Mouse (Mus musculus): Measurements from ENCODE around the gene Uvrag.

The Uvrag gene

DNA sequence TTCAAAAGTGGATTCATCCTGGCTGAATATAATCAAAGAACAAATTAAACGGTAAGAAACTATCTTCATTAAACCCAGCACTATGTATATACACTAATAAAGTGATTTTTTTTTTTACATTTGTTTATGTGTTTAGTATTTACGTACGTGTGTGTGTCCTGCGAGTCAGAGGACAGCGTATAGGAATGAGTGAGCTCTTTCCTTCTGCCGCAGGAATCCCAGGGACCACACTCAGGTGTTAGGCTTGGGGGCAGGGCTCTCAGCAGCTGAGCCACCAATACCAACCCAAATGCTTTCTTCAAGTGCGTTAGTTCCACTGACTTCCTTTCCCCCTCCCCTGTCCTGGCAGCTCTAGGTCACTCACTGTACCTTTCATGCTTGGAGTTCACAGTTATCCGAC, 125.0 kb downstream of the Uvrag start:
- no peak for DNase-seq

DNA sequence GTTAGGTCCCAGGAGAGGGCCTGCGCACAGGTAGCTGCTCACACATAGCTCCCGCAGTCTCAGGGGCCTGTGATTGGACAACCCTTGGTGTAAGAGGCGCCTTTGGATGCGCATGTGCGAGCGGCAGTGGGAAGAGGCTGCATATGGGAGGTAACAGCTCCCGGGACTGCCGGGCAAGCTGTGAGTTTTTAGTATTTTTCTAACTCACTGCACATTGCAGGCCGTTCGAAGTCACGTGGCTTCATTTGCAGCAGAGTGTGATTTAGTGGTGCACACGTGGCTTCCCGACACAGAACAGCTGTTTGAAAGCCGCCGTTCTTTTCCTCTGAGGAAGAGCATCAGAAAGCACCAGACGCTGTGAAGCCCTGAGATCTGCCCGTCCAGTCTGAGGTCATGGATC, 125.5 kb downstream of the Uvrag start:
- DNase-seq: peak; percentile 32 to 37

DNA sequence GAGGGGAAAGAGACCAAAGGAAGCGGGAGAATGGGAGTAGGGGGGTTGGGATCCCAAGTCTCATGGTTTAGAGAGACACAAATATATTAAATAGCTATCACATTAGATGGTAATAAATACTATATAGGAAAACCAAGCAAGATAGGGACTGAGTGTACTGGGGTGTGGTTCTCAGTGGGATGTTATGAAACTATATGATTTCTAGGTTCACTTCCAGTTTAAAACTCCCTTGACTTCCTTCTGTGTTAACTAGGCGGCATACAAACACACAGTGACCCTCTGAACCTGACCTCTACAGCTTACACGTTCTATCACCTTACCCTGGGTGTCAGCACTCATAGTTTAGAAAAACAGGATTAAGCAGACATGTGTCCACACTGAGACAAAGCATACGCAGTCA, 126.3 kb downstream of the Uvrag start:
- no peak for DNase-seq

GRCm38 (mm10) chr7:99007506-99008354, 133.2 kb downstream of the Uvrag start:
- no peak for DNase-seq

DNA sequence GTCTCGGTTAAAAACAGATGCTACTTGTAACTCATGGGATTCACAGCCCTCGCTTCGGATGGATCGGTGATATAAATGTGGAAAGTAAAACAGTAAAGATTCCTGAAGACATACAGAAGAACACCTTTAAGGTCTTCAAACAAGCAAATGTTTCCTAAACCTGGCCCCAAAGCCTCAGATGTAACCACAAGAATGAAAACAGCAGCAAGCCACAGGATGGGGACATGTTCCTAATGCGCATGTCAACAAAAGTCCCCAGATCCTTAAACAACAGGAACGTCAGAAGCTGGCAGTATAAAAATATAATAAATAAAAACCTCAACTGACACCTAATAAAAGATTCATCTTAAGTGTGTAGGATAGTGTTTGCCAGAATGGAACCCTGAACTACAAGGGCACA, 137.7 kb downstream of the Uvrag start:
- no peak for DNase-seq

DNA sequence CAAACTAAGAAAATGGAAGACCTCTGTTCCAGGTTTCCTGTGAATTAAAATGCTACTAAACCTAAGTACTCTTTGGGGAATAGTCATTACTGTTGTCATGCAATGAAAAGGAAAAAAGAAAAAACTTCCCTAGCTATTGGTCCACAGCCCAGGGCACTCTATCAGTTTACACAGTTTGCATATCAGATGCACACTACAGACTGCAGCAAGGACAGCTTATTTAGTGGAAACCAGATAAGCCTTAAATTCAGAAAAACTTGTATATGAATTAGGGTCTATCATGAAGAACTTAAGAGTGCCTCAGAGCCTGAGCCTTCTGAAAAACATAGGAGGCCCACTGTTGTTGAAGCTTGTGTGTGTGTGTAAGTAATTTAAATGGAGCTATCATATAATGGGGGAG, 142.2 kb downstream of the Uvrag start:
- DNase-seq: no peak

GRCm38 (mm10) chr7:98997760-98998159, 143.2 kb downstream of the Uvrag start:
- DNase-seq: no peak

- DNase-seq: no peak
Measured at GRCm38 (mm10) chr7:98996791-98997190, 144.2 kb downstream of the Uvrag start.

DNA sequence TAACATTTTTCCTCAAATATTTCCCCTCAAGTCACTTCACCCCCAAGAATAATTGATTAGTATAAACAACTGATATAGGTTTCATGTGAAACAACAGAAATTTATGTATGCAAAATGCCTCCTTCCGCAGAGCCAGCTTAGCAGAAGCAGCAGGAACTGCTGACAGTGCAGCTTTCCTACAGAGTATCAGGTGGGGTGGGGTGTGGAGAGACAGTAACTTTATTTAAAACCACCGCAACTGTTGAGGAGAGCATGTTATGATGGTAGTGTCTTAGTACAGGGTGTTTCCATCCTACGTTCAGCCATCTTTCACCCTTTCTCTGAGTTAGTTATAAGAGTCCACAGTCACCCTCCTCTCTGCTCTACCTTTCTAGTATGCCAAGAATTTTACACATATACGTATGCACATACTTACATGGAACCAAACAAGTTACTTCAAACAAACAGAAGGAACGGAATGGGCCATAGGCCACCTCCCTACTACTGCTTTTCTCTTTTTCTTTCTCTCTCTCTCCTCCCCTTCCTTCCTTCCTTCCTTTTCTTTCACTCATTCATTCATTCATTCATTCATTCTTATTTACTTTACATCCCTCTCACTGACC, 145.7 kb downstream of the Uvrag start:
- DNase-seq: no peak

- DNase-seq: no peak
Measured at GRCm38 (mm10) chr7:98994137-98994536, 146.8 kb downstream of the Uvrag start.

GRCm38 (mm10) chr7:98993395-98993794, 147.5 kb downstream of the Uvrag start:
- DNase-seq: no peak

DNA sequence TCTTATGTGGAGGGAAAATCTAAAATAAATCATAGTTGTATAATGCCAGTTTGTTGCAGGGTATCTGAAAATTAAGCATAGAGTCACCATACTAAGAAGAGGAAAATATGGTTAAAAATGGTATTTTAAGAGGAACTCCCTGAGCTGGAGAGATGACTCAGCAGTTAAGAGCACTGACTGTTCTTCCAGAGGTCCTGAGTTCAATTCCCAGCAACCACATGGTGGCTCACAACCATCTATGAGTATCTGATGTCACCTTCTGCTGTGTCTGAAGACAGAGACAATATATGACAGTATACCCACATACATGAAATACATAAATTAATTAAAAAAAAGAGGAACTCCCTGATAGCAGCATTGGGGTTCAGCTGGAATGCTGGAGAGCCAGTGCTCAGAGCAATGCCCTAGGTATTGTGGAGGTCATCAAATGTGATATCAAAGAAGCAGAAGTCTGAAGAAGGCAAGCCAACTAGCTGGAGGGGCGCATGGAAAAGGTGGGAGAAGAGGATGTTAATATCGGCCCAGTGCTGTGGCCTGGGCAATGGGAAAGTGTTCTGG, 149.7 kb downstream of the Uvrag start:
- DNase-seq: no peak

DNA sequence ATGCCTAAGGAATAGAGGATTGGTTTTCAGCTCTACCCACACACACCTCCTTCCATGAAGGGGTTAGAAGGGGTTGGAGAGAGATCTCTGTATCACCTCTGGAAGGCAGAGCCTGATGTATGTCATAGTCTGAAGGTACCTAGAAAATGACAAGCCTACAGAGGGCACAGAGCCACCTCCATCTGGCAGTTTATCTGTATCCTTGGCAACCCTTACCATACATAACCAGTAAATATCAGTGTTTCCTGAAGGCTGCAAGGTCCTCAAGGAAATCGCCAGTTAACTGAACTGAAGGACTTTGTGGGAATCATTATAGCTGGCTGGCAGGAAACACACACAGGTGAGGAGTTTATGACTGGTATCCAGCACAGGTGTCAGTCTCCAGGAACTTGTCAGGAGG, 150.4 kb downstream of the Uvrag start:
- no peak for DNase-seq

DNA sequence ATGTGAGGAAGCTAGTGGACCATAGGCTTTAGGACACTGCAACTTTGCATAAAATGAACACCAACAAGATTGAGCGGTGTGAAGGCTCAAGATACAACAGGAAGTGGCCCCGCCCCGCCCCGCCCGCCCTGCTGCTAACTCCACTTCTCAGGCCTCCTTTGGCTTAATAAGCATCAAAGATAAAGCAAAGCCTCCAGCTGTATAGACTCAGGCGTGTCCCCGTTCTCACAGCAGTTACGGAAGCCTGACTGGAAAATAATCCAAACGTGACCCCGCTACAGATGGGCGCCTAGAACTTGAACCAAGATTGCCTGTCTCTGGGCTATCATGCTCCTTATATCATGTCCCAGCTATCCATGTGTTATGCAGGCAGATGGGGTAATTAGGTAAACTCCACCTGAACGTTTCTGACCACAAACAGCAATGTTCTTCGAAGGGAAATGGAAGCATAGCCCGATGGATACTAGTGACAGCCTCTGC, 153.9 kb downstream of the Uvrag start:
- no peak for DNase-seq

DNA sequence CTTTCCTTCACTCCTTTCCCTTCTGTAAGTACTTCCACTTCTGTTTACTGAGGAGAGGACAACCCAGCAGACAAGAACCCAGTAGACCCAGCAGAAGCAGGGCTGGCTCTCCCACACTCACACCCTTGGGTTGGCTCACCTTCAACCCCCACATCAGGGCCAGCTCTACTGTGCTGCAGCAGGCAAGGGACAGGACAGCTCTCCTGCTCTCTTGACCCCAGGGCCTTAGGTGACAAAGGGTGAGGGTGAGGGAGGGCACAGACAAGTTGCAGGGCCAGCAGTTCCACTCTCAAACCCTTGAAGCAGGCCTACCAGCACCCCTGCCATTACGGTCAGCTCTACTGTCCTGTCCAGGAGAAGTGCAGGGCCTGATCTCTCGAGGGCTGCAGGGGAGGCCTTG, 155.0 kb downstream of the Uvrag start:
- no peak for DNase-seq

DNA sequence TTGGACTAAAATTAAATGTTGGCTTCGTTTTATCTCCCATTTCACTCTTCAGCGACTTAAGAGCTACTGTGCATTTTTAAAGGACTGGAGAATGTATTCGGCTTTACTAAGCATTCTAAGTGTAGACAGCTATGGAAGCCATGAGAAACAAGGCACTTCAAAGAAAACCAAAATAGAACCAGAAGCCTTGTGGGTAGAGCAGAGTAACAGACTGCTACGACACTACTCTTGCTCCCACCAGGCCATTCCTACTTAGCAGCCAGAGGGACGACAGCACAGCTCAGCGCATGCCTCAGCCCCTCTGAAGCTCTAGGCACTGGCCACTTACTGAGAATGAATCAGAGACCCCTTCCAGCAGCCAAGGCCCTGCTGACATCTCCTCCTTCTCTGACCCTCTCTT, 155.5 kb downstream of the Uvrag start:
- no peak for DNase-seq

DNA sequence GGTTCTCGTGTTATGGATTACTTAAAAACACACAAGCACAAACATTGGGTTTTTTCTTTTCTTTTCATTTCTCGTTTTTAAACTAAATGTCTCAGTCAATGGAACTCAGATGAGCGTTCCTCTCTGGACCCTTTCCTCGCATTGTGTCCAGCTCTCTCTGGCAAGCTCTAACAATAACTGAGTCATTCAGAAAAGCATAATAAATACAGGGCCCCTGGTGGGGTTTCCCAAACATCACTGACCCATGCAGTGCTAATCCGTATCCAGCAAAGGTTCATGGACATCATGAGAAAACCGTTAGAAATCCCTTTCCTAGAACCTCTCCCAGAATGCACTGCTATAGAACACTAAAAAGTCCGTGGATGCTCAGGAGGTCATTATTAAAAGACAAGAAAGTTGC, 156.6 kb downstream of the Uvrag start:
- DNase-seq: no peak

DNA sequence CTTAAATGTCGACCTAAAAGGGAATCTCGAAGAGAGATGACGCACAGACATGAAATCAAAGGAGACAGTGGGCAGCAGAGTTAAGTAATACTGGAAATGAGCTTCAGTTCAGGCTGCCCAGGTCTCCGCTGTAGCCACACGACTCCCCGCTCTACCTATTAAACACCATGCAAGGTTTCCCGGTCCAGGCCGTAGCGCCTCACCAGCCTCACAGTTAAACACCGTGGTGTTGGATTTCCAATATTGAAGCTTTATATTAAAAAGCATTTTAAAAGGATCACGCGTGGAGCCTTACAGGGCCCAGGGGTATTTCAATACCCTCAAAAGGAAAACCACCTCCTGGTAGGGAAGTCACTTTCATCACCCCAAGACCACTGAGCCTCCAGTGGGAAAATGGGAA, 157.9 kb downstream of the Uvrag start:
- DNase-seq: no peak

GRCm38 (mm10) chr7:98981423-98981822, 159.5 kb downstream of the Uvrag start:
- no peak for DNase-seq

- DNase-seq: no peak
Measured at GRCm38 (mm10) chr7:98976839-98977457, 164.0 kb downstream of the Uvrag start.

GRCm38 (mm10) chr7:98974590-98974989, 166.4 kb downstream of the Uvrag start:
- DNase-seq: no peak

DNA sequence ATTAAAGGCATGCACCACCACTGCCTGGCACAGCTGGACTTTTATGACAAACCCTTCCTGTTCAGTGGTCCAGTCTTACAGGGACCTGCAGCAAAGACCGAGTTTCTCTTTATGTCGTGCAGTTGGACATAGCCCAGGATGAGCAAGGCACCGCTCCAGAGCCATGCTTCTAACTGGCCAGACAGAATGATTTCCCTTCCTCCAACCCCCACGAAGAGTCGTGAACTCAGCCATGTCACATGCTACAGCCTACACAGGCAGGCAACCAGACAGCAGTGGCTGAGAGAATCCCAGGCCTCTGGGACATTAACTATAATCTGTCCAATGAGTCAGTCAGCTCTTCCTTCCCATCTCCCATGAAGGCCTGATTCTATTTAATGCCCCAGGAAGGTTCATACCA, 170.2 kb downstream of the Uvrag start:
- peak; percentile 25 to 41 for DNase-seq

DNA sequence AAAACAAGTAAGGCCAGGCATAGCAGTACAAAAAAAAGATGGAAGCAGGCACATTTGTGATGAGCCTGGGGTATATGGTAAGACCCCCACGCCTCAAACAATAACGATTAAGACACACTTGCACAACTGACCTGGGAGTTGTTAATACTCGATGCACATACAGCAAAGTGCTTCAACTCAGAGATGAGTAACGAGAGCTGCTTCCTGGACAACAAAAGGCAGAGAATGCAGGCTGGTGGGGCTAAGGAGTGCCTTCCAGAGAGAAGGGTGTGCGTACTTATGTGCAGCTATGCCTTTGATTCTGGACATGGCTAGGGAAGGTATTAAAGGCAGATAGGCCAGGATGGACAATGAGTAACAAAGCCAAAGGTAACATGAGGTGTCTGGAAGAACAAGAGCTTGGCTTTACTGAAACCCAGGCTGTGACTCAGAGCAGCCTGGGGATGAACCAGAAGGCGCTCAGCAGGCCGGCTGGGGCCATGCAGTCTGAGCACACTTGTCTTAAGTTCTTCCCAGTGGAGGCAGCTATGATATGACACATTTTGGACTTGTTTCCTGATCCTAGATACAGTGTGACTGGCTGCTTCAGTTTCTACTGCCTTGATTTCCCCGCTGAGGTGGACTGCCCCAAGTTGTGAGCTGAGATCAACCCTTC, 172.1 kb downstream of the Uvrag start:
- no peak for DNase-seq

Data from kidney, postnatal 36 days (tissue).